In genomic region chr2:162934421-162934820, GRCm38 (mm10) we compare ENCODE assay signal across 24 mouse cellular contexts. TPM values are rescaled to one million over a fixed set of nuclear protein-coding genes. Genes with fewer than 3 reads are reported as not detected.
DNase-seq lines count a peak whose midpoint lies in the region; ATAC-seq lines count a peak whose summit lies in the region.
"Had no signal": no experiment of that assay in that cellular context is flagged by ENCODE, and none has a peak within 500 bp of the region (broad histone marks: within the 10 kb centered on the region; RNA-seq: fewer than 3 reads in every experiment).

No protein-coding gene starts in this region.

- H3K27me3 ChIP-seq in heart, embryonic 12.5 days (replicated peaks) = no peaks in the 10 kb centered on the region
- H3K27me3 ChIP-seq: forebrain, embryonic 13.5 days; hindbrain, embryonic 15.5 days had no signal

- no peak overlapping the region for H3K4me2 ChIP-seq in heart, embryonic 12.5 days
- H3K4me2 ChIP-seq: forebrain, embryonic 13.5 days; hindbrain, embryonic 12.5 days; hindbrain, embryonic 15.5 days had no signal

- DNase-seq in kidney, adult 8-10 months = peak; percentile 27 to 31
- DNase-seq in kidney, postnatal 14 days = no peak
- DNase-seq in kidney, postnatal 36 days = peak; percentile 37 to 38
- DNase-seq in kidney, adult 11 months = no peak
- DNase-seq in R1 (ENCODE audit: low read depth, low spot score) = peak; percentile 21
- DNase-seq: adrenal gland, postnatal 10 days; adrenal gland, postnatal 36 days; cerebellum, adult 18-20 months; cerebellum, postnatal 14 days; gastrocnemius, postnatal 10 days; gastrocnemius, postnatal 36 days; heart, adult 2 months had no signal

- no peaks in the 10 kb centered on the region for H3K9me3 ChIP-seq in heart, embryonic 12.5 days (replicated peaks)
- H3K9me3 ChIP-seq: forebrain, embryonic 10.5 days; forebrain, embryonic 13.5 days; heart, embryonic 10.5 days; hindbrain, embryonic 12.5 days; hindbrain, embryonic 15.5 days had no signal

- H3K27ac ChIP-seq in heart, embryonic 12.5 days (ENCODE audit: poor library complexity, severe bottlenecking) = no peak overlapping the region
- H3K27ac ChIP-seq: forebrain, embryonic 10.5 days; forebrain, embryonic 13.5 days; heart, adult 2 months; heart, embryonic 10.5 days; hindbrain, embryonic 12.5 days; hindbrain, embryonic 15.5 days had no signal

- H3K4me3 ChIP-seq in heart, embryonic 12.5 days = no peak overlapping the region
- H3K4me3 ChIP-seq: forebrain, embryonic 10.5 days; forebrain, embryonic 13.5 days; heart, adult 2 months; heart, embryonic 10.5 days; hindbrain, embryonic 12.5 days; hindbrain, embryonic 15.5 days had no signal

- H3K4me1 ChIP-seq in heart, embryonic 12.5 days (replicated peaks) = peaks cover 10% of the 10 kb centered on the region

- peaks cover 57% of the 10 kb centered on the region for H3K36me3 ChIP-seq in heart, embryonic 12.5 days

- 93% methylated on average over 19 of the region's 19 CpGs for WGBS in heart, embryonic 12.5 days

- H3K9ac ChIP-seq in heart, embryonic 12.5 days = no peak overlapping the region
- H3K9ac ChIP-seq: forebrain, embryonic 13.5 days; hindbrain, embryonic 12.5 days; hindbrain, embryonic 15.5 days had no signal

- no peak for ATAC-seq in heart, embryonic 12.5 days (ENCODE audit: insufficient number of reproducible peaks, low FRiP score)
- ATAC-seq: CD4-positive, CD25-positive, alpha-beta regulatory T cell, adult 4 months; forebrain, embryonic 13.5 days; forebrain, embryonic 16.5 days had no signal

RNA-seq across cellular contexts. Expression of gene Srsf6, which starts 3.1 kb away (rescaled TPM):
- 152 and 161 TPM in 2 replicates for polyA plus RNA-seq in heart, embryonic 12.5 days (2016; fragmentation: Nextera tagmentation; extraction: Ambion mirVana)

RNA-seq across cellular contexts. Expression of gene L3mbtl1, which starts 8.9 kb away (rescaled TPM):
- polyA plus RNA-seq in heart, embryonic 12.5 days (2016; fragmentation: Nextera tagmentation; extraction: Ambion mirVana) = 0.05 TPM in 1 of 2 replicates, not detected in the other
- polyA plus RNA-seq: heart, postnatal 0 days had no signal

RNA-seq across cellular contexts. Expression of gene Sgk2, which starts 52.7 kb away (rescaled TPM):
- 0.09 TPM in 1 of 2 replicates, not detected in the other for polyA plus RNA-seq in heart, embryonic 12.5 days (2016; fragmentation: Nextera tagmentation; extraction: Ambion mirVana)
- polyA plus RNA-seq: CD4-positive, CD25-positive, alpha-beta regulatory T cell, adult 4 months; embryonic facial prominence, embryonic 11.5 days; embryonic facial prominence, embryonic 14.5 days; forebrain, embryonic 10.5 days; forebrain, embryonic 13.5 days; forebrain, embryonic 16.5 days; heart, adult 2 months; heart, embryonic 14.5 days; heart, postnatal 0 days; hindbrain, embryonic 12.5 days had no signal

Comparison
In these comparisons a context has a peak if more than half of its experiments do, and no peak if none do; other contexts are left out.
1. DNase-seq: peak in kidney, adult 8-10 months (2 of 2), kidney, postnatal 36 days (2 of 2) and R1 (single experiment); none in kidney, postnatal 14 days (single experiment) and kidney, adult 11 months (single experiment).